Mouse (Mus musculus): ENCODE measurements around the gene Fip1l1. TPM values are rescaled to one million over a fixed set of nuclear protein-coding genes. Genes with fewer than 3 reads are reported as not detected.
A peak's percentile ranks its signal among the peaks of the same experiment; 100 is the strongest.

Fip1l1 gene
- polyA plus RNA-seq, 1 experiment from 2014 or later: 90.4 TPM

GRCm38 (mm10) chr5:74591413-74591812, 56.2 kb downstream of the Fip1l1 start:
- Histone ChIP-seq H3K36me3 (peaks cover 50% of the 10 kb centered on the region), H3K4me3 (no peak overlapping the region), H3K27ac (replicated peaks) (no peak overlapping the region), H3K4me2 (replicated peaks) (no peak overlapping the region), H3K4me1 (no peaks in the 10 kb centered on the region), H3K9me3 (no peaks in the 10 kb centered on the region), H3K9ac (replicated peaks) (no peak overlapping the region), H3K27me3 (no peaks in the 10 kb centered on the region)
- no peak for ATAC-seq (replicated peaks)
- WGBS: 93% methylated on average over 5 of the region's 5 CpGs

GRCm38 (mm10) chr5:74593147-74593546, 57.9 kb downstream of the Fip1l1 start:
- 89% methylated on average over 8 of the region's 8 CpGs for WGBS
- Histone ChIP-seq H3K4me1 (no peaks in the 10 kb centered on the region), H3K9ac (replicated peaks) (no peak overlapping the region), H3K27me3 (no peaks in the 10 kb centered on the region), H3K4me3 (no peak overlapping the region), H3K4me2 (replicated peaks) (no peak overlapping the region), H3K27ac (replicated peaks) (no peak overlapping the region), H3K36me3 (peaks cover 56% of the 10 kb centered on the region), H3K9me3 (no peaks in the 10 kb centered on the region)
- ATAC-seq (replicated peaks): no peak

DNA sequence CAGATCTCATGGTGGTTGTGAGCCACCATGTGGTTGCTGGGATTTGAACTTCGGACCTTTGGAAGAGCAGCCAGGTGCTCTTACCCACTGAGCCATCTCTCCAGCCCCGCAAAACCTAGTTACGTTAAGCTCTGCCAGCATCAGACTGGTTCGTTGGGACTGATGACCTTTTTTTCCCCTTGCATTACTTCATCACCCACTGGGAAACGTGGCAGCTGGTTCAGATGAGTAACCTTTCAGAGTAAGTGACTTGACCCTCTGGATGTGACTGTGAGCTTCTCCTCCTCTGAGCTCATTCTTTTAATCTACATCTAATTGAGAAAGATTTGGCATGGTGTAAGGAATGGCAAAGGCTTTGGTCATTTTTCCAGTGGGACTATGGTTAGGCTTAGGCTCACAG, 64.8 kb downstream of the Fip1l1 start:
- H3K27ac ChIP-seq (replicated peaks): no peak overlapping the region
- no peak overlapping the region for H3K9ac ChIP-seq (replicated peaks)
- H3K4me3 ChIP-seq: no peak overlapping the region
- 81% methylated on average over 5 of the region's 5 CpGs for WGBS
- H3K36me3 ChIP-seq: peaks cover 25% of the 10 kb centered on the region
- H3K4me1 ChIP-seq: no peaks in the 10 kb centered on the region
- no peaks in the 10 kb centered on the region; the same call in 1 of the 2 replicates for H3K9me3 ChIP-seq
- no peak overlapping the region for H3K4me2 ChIP-seq (replicated peaks)
- no peak for ATAC-seq (replicated peaks)
- H3K27me3 ChIP-seq: no peaks in the 10 kb centered on the region

DNA sequence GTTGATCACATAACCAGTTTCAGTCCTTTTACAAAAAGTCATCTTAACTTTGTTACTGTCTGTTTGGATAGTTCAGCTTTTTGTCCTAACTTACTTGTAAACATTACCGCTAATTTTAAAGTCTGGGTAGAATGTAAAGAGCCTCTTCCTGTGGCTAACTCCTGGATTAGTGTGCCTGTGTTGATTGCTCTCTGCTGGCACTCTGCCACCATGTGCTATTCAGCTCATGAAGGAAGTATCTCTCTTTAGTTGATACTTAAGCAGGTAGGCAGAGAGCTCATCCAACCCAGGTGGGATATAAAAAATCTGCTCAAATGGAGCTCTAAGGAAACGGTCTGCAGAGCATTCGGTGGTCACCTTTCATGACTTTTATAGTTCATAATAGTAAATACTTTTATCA, 65.9 kb downstream of the Fip1l1 start:
- WGBS: 86% methylated on average over 3 of the region's 3 CpGs
- H3K4me3 ChIP-seq: no peak overlapping the region
- ATAC-seq (replicated peaks): no peak

GRCm38 (mm10) chr5:74601965-74602364, 66.7 kb downstream of the Fip1l1 start:
- H3K36me3 ChIP-seq: peaks cover 13% of the 10 kb centered on the region; the same call in 1 of the 2 replicates
- 91% methylated on average over 6 of the region's 6 CpGs for WGBS
- H3K9me3 ChIP-seq: no peaks in the 10 kb centered on the region; the same call in 1 of the 2 replicates
- no peak overlapping the region for H3K4me3 ChIP-seq
- H3K4me2 ChIP-seq (replicated peaks): no peak overlapping the region
- no peaks in the 10 kb centered on the region for H3K4me1 ChIP-seq
- H3K27ac ChIP-seq (replicated peaks): no peak overlapping the region
- H3K9ac ChIP-seq (replicated peaks): no peak overlapping the region
- ATAC-seq (replicated peaks): no peak
- H3K27me3 ChIP-seq: no peaks in the 10 kb centered on the region

More for the DNA sequence above, 65.9 kb downstream of the Fip1l1 start:
- Histone ChIP-seq H3K4me1 (no peaks in the 10 kb centered on the region), H3K9ac (replicated peaks) (no peak overlapping the region), H3K9me3 (no peaks in the 10 kb centered on the region; the same call in 1 of the 2 replicates), H3K36me3 (peaks cover 19% of the 10 kb centered on the region), H3K4me2 (replicated peaks) (no peak overlapping the region), H3K27ac (replicated peaks) (no peak overlapping the region), H3K27me3 (no peaks in the 10 kb centered on the region)

DNA sequence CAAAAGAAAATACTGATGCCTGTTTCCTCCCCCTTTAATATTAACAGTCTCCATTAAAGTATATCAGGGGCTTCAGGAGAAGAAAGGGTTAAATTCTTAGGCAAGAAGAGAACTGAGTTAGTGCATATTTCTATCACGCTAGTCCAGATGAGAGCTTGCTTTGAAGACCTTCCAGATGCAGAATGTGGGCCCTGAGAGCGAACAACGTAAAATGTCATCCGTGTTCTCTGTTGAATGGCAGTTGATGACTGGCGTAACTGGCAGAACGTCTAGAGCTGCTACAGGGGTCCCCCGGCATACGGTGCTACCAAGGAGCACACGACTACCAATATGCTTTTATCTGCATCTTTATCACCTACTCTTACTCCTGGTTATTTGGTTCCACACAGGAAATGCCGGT, 67.1 kb downstream of the Fip1l1 start:
- Histone ChIP-seq H3K4me3 (no peak overlapping the region), H3K27me3 (no peaks in the 10 kb centered on the region), H3K4me1 (no peaks in the 10 kb centered on the region), H3K9me3 (no peaks in the 10 kb centered on the region; the same call in 1 of the 2 replicates), H3K27ac (replicated peaks) (no peak overlapping the region), H3K4me2 (replicated peaks) (no peak overlapping the region), H3K9ac (replicated peaks) (no peak overlapping the region), H3K36me3 (peaks cover 10% of the 10 kb centered on the region; the same call in 1 of the 2 replicates)
- no peak for ATAC-seq (replicated peaks)
- WGBS: 89% methylated on average over 10 of the region's 10 CpGs

GRCm38 (mm10) chr5:74603306-74603705, 68.1 kb downstream of the Fip1l1 start:
- WGBS: 88% methylated on average over 4 of the region's 4 CpGs
- no peak overlapping the region for H3K4me3 ChIP-seq
- no peak for ATAC-seq (replicated peaks)
- no peaks in the 10 kb centered on the region for H3K4me1 ChIP-seq
- no peak overlapping the region for H3K4me2 ChIP-seq (replicated peaks)
- H3K27ac ChIP-seq (replicated peaks): no peak overlapping the region
- H3K36me3 ChIP-seq: 0 out of 2 replicates have a peak, but pooled peaks cover 6% of the 10 kb centered on the region
- H3K9ac ChIP-seq (replicated peaks): no peak overlapping the region
- no peaks in the 10 kb centered on the region; the same call in 1 of the 2 replicates for H3K9me3 ChIP-seq
- H3K27me3 ChIP-seq: no peaks in the 10 kb centered on the region

- Histone ChIP-seq H3K4me1 (no peaks in the 10 kb centered on the region), H3K36me3 (no peaks in the 10 kb centered on the region), H3K9me3 (no peaks in the 10 kb centered on the region; the same call in 1 of the 2 replicates), H3K9ac (replicated peaks) (no peak overlapping the region), H3K4me2 (replicated peaks) (no peak overlapping the region), H3K4me3 (no peak overlapping the region), H3K27me3 (no peaks in the 10 kb centered on the region), H3K27ac (replicated peaks) (no peak overlapping the region)
- 82% methylated on average over 8 of the region's 8 CpGs for WGBS
- ATAC-seq (replicated peaks): no peak
Measured at GRCm38 (mm10) chr5:74606213-74606612, 71.0 kb downstream of the Fip1l1 start.

DNA sequence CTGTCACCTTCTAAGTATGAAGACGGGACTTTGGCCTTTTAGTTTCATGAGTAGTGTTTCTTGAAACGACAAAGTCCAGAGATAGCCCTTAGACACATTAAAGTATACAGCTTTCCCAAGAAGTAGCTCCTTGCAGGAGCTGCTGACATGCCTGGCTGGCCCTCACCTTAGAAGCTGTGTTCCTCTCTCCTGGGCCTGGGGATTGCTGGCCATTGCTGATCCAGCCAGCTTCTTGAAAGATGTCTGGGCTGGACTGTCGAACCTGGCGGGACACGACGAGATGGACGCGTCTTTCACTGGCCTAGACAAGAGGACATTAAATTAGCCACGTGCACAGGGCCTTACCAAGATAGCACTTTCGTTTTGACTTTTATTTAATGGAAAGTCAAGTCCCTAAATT, 75.3 kb downstream of the Fip1l1 start:
- H3K36me3 ChIP-seq: no peaks in the 10 kb centered on the region
- ATAC-seq (replicated peaks): no peak
- WGBS: 89% methylated on average over 10 of the region's 10 CpGs
- H3K9ac ChIP-seq (replicated peaks): no peak overlapping the region
- no peak overlapping the region for H3K4me2 ChIP-seq (replicated peaks)
- H3K4me3 ChIP-seq: no peak overlapping the region
- no peaks in the 10 kb centered on the region for H3K9me3 ChIP-seq
- H3K27ac ChIP-seq (replicated peaks): no peak overlapping the region
- no peaks in the 10 kb centered on the region for H3K27me3 ChIP-seq
- peaks cover 13% of the 10 kb centered on the region for H3K4me1 ChIP-seq

- no peak overlapping the region for H3K4me3 ChIP-seq
- WGBS: 87% methylated on average over 5 of the region's 5 CpGs
- no peak for ATAC-seq (replicated peaks)
Measured at GRCm38 (mm10) chr5:74612713-74613112, 77.5 kb downstream of the Fip1l1 start.

GRCm38 (mm10) chr5:74613491-74614151, 78.4 kb downstream of the Fip1l1 start:
- ATAC-seq (replicated peaks): peak; percentile 89
- no peak overlapping the region for H3K4me3 ChIP-seq
- peaks cover 13% of the 10 kb centered on the region for H3K4me1 ChIP-seq

More at GRCm38 (mm10) chr5:74612713-74613112, 77.5 kb downstream of the Fip1l1 start:
- no peak overlapping the region for H3K4me2 ChIP-seq (replicated peaks)
- H3K9ac ChIP-seq (replicated peaks): no peak overlapping the region
- H3K36me3 ChIP-seq: no peaks in the 10 kb centered on the region
- no peak overlapping the region for H3K27ac ChIP-seq (replicated peaks)
- H3K27me3 ChIP-seq: no peaks in the 10 kb centered on the region
- peaks cover 13% of the 10 kb centered on the region for H3K4me1 ChIP-seq
- H3K9me3 ChIP-seq: no peaks in the 10 kb centered on the region

GRCm38 (mm10) chr5:74617816-74618572, 82.7 kb downstream of the Fip1l1 start:
- Histone ChIP-seq H3K4me1 (peaks cover 13% of the 10 kb centered on the region), H3K4me3 (no peak overlapping the region), H3K27ac (replicated peaks) (no peak overlapping the region), H3K36me3 (no peaks in the 10 kb centered on the region), H3K9me3 (no peaks in the 10 kb centered on the region), H3K27me3 (no peaks in the 10 kb centered on the region), H3K9ac (replicated peaks) (no peak overlapping the region), H3K4me2 (replicated peaks) (no peak overlapping the region)
- WGBS: 74% methylated on average over 11 of the region's 13 CpGs
- no peak for ATAC-seq (replicated peaks)

More at GRCm38 (mm10) chr5:74613491-74614151, 78.4 kb downstream of the Fip1l1 start:
- Histone ChIP-seq H3K36me3 (no peaks in the 10 kb centered on the region), H3K9me3 (no peaks in the 10 kb centered on the region), H3K9ac (replicated peaks) (no peak overlapping the region), H3K27me3 (no peaks in the 10 kb centered on the region), H3K4me2 (replicated peaks) (peak overlapping the region; percentile 26), H3K27ac (replicated peaks) (peak overlapping the region; percentile 41)
- WGBS: 51% methylated on average over 18 of the region's 18 CpGs
